Mouse (Mus musculus) bone marrow macrophage, adult 2 months (primary cell): Measurements from ENCODE around the gene Mybphl. TPM values are rescaled to one million over a fixed set of nuclear protein-coding genes. Genes with fewer than 3 reads are reported as not detected.

Experiments
- H3K27ac ChIP-seq: 2 replicates; pipeline ENCODE4 v1.5.1; 2012; ENCODE audit warnings: low read depth, low read length; ENCODE audit not compliant: insufficient read depth
- H3K4me1 ChIP-seq: 2 replicates; pipeline ENCODE4 v1.6.1; 2012; ENCODE audit warnings: low read length; ENCODE audit not compliant: control insufficient read depth, insufficient read depth
- H3K4me3 ChIP-seq: 2 replicates; pipeline ENCODE4 v1.5.1; 2012; ENCODE audit warnings: mild to moderate bottlenecking, low read length, moderate library complexity; ENCODE audit not compliant: insufficient read depth
- CTCF ChIP-seq: IDR thresholded peaks from 2 replicates; pipeline ENCODE4 v1.5.1; 2012; ENCODE audit warnings: low read depth, mild to moderate bottlenecking, low read length, moderate library complexity
- POLR2A ChIP-seq: IDR thresholded peaks from 2 replicates; pipeline ENCODE4 v1.6.1; 2012; ENCODE audit warnings: mild to moderate bottlenecking, low read depth, low read length, borderline replicate concordance
- polyA plus RNA-seq: library from polyadenylated mRNA; stranded (reverse); fragments of >200 nt; gene quantifications from 2 replicates; pipeline ENCODE4 v1.2.4, GENCODE M21; 2012; ENCODE audit not compliant: missing spikeins, insufficient read depth, insufficient read length

Mybphl gene
- polyA plus RNA-seq = not detected in 2 replicates

- Histone ChIP-seq H3K27ac (no peak within 1 kb of the TSS), H3K4me1 (peaks cover 27% of the 10 kb centered on the region)
Measured at GRCm38 (mm10) chr3:108364270-108364995, at the start of gene Mybphl. TSS of gene Mybphl (plus strand) at chr3:108364911.

GRCm38 (mm10) chr3:108318517-108318916, 46.2 kb upstream of the Mybphl start:
- no peak for TF ChIP-seq POLR2A
- TF ChIP-seq CTCF = no peak
- Histone ChIP-seq H3K4me3 (no peak overlapping the region), H3K27ac (no peak overlapping the region)

More at GRCm38 (mm10) chr3:108364270-108364995, at the start of gene Mybphl:
- no peak within 1 kb of the TSS for H3K4me3 ChIP-seq
- TF ChIP-seq POLR2A (no peak), CTCF (no peak)

GRCm38 (mm10) chr3:108321671-108322070, 43.0 kb upstream of the Mybphl start:
- no peak overlapping the region for H3K27ac ChIP-seq
- no peak for TF ChIP-seq POLR2A
- TF ChIP-seq CTCF = no peak
- no peak overlapping the region for H3K4me3 ChIP-seq
- H3K4me1 ChIP-seq = peaks cover 30% of the 10 kb centered on the region

More at GRCm38 (mm10) chr3:108318517-108318916, 46.2 kb upstream of the Mybphl start:
- peaks cover 30% of the 10 kb centered on the region for H3K4me1 ChIP-seq

DNA sequence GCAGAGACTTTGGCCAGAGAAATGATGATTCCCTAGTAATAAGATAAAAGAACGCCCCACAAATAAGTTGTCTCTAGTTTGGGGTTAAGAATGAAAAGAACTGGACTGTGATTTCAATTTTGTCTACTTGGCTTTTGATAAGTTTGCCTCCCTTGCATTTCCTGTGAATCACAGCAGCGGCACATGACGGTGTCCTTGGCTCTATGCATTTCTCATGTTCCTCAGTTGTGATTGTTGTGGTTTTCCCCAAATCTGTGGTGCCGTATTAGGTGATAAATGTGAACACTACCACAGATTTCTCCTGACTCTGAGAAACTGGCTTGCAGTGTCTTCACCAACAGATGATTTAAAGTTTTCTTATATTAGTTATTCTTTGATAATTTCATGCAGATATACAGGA, 42.6 kb upstream of the Mybphl start:
- TF ChIP-seq POLR2A (no peak), CTCF (no peak)
- Histone ChIP-seq H3K4me1 (peaks cover 30% of the 10 kb centered on the region), H3K4me3 (no peak overlapping the region), H3K27ac (no peak overlapping the region)

DNA sequence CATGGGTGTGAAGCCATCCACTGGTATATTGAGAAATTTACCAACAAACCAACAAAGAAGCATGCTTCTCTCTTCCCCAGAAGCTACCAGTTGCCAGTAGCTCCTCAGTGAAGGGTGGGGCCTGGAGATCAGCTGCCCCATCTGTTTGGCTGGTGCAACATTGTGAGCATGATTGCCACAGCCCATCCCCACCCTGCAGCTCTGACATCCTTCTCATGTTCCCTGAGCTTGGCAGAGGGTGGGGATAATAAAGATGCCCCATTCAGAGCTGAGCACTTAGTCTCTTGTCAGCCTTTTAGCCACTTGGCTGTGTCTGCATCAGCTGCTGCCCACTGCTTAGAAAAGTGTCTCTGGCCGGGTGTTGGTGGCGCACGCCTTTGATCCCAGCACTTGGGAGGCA, 41.7 kb upstream of the Mybphl start:
- peaks cover 30% of the 10 kb centered on the region for H3K4me1 ChIP-seq
- TF ChIP-seq POLR2A (no peak), CTCF (no peak)
- no peak overlapping the region for H3K27ac ChIP-seq
- no peak overlapping the region for H3K4me3 ChIP-seq

- H3K4me1 ChIP-seq = peaks cover 19% of the 10 kb centered on the region
- H3K27ac ChIP-seq = no peak overlapping the region
- H3K4me3 ChIP-seq = no peak overlapping the region
- TF ChIP-seq POLR2A (no peak), CTCF (no peak)
Measured at GRCm38 (mm10) chr3:108324837-108325236, 39.9 kb upstream of the Mybphl start.

DNA sequence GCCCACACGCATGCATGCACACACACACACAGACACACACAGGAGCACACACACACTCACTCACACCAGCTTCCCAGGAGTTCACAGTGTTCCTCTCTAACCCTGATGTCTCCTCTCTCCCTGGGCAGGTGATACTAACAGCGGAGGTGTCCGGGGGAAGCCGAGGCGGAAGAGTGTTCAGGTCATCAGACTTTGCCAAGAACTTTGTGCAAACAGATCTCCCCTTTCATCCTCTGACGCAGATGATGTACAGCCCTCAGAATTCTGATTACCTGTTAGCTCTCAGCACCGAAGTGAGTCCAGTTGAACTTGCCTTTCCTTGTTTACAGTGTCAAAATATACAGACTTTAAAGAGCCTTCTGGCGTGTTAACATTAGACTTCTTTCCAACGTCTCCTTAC, 39.2 kb upstream of the Mybphl start:
- no peak overlapping the region for H3K4me3 ChIP-seq
- H3K4me1 ChIP-seq = peaks cover 16% of the 10 kb centered on the region
- no peak for TF ChIP-seq CTCF
- no peak for TF ChIP-seq POLR2A
- H3K27ac ChIP-seq = no peak overlapping the region

- TF ChIP-seq POLR2A = no peak
- no peak for TF ChIP-seq CTCF
- no peak overlapping the region for H3K27ac ChIP-seq
- H3K4me3 ChIP-seq = no peak overlapping the region
- H3K4me1 ChIP-seq = peaks cover 7% of the 10 kb centered on the region
Measured at GRCm38 (mm10) chr3:108327275-108327674, 37.4 kb upstream of the Mybphl start.

GRCm38 (mm10) chr3:108327916-108328315, 36.8 kb upstream of the Mybphl start:
- no peak overlapping the region for H3K4me3 ChIP-seq
- no peak for TF ChIP-seq POLR2A
- no peak for TF ChIP-seq CTCF
- peaks cover 2% of the 10 kb centered on the region for H3K4me1 ChIP-seq
- H3K27ac ChIP-seq = no peak overlapping the region

GRCm38 (mm10) chr3:108328441-108328841, 36.3 kb upstream of the Mybphl start:
- no peak for TF ChIP-seq CTCF
- TF ChIP-seq POLR2A = no peak
- no peak overlapping the region for H3K4me3 ChIP-seq
- H3K4me1 ChIP-seq = no peaks in the 10 kb centered on the region
- no peak overlapping the region for H3K27ac ChIP-seq
